In genomic region chr7:99813394-99813793, GRCm38 (mm10) we compare ENCODE assay signal across 10 mouse cellular contexts. TPM values are rescaled to one million over a fixed set of nuclear protein-coding genes. Genes with fewer than 3 reads are reported as not detected.
DNase-seq lines count a peak whose midpoint lies in the region; ATAC-seq and TF ChIP-seq lines count a peak whose summit lies in the region.
"Had no signal": no experiment of that assay in that cellular context is flagged by ENCODE, and none has a peak within 500 bp of the region (broad histone marks: within the 10 kb centered on the region; RNA-seq: fewer than 3 reads in every experiment).

No protein-coding gene starts in this region.

- 82% methylated on average over 11 of the region's 11 CpGs for WGBS in liver, embryonic 12.5 days (ENCODE audit: insufficient replicate concordance)
- 87% methylated on average over 11 of the region's 11 CpGs for WGBS in lung, embryonic 14.5 days
- WGBS in midbrain, embryonic 16.5 days, result 90% methylated on average over 11 of the region's 11 CpGs

- ATAC-seq in liver, embryonic 12.5 days, result no peak
- ATAC-seq in lung, embryonic 14.5 days (ENCODE audit: insufficient read depth), result no peak
- no peak for ATAC-seq in midbrain, embryonic 16.5 days

- peaks cover 66% of the 10 kb centered on the region for H3K36me3 ChIP-seq in liver, embryonic 12.5 days
- no peaks in the 10 kb centered on the region for H3K36me3 ChIP-seq in lung, embryonic 14.5 days (ENCODE audit: insufficient read depth)
- H3K36me3 ChIP-seq in midbrain, embryonic 16.5 days (ENCODE audit: control insufficient read depth, insufficient read depth, low read length), result no peaks in the 10 kb centered on the region

- H3K27me3 ChIP-seq in liver, embryonic 12.5 days (replicated peaks), result no peaks in the 10 kb centered on the region
- H3K27me3 ChIP-seq in lung, embryonic 14.5 days (ENCODE audit: insufficient read depth, low read length), result no peaks in the 10 kb centered on the region
- H3K27me3 ChIP-seq in midbrain, embryonic 16.5 days (ENCODE audit: control insufficient read depth, insufficient read depth, low read depth, low read length), result no peaks in the 10 kb centered on the region
- H3K27me3 ChIP-seq: liver, embryonic 15.5 days had no signal

- TF ChIP-seq CTCF in lung, embryonic 14.5 days (IDR thresholded peaks at IDR 0.05; ENCODE audit: low read depth), result peak; percentile 62

- no peak overlapping the region for H3K9ac ChIP-seq in liver, embryonic 12.5 days
- no peak overlapping the region for H3K9ac ChIP-seq in lung, embryonic 14.5 days
- no peak overlapping the region for H3K9ac ChIP-seq in midbrain, embryonic 16.5 days (ENCODE audit: low read depth, low read length)
- H3K9ac ChIP-seq: liver, embryonic 15.5 days had no signal

- no peak overlapping the region for H3K4me2 ChIP-seq in liver, embryonic 12.5 days
- no peak overlapping the region for H3K4me2 ChIP-seq in lung, embryonic 14.5 days
- no peak overlapping the region for H3K4me2 ChIP-seq in midbrain, embryonic 16.5 days (ENCODE audit: low read length)
- H3K4me2 ChIP-seq: liver, embryonic 15.5 days had no signal

- H3K4me1 ChIP-seq in liver, embryonic 12.5 days, result peaks cover 34% of the 10 kb centered on the region
- no peaks in the 10 kb centered on the region for H3K4me1 ChIP-seq in lung, embryonic 14.5 days (ENCODE audit: insufficient read depth)
- H3K4me1 ChIP-seq in midbrain, embryonic 16.5 days (ENCODE audit: control insufficient read depth, insufficient read depth, low read length), result no peaks in the 10 kb centered on the region

- no peaks in the 10 kb centered on the region for H3K9me3 ChIP-seq in liver, embryonic 12.5 days (replicated peaks)
- H3K9me3 ChIP-seq in lung, embryonic 14.5 days (ENCODE audit: low read depth, low read length), result no peaks in the 10 kb centered on the region
- H3K9me3 ChIP-seq in midbrain, embryonic 16.5 days (replicated peaks; ENCODE audit: control insufficient read depth, low read length, poor library complexity, severe bottlenecking), result no peaks in the 10 kb centered on the region
- H3K9me3 ChIP-seq: liver, embryonic 15.5 days had no signal

- DNase-seq in cerebellum, adult 11 months, result peak; percentile 21
- DNase-seq in cerebellum, adult 11-12 months, result no peak
- peak; percentile 64 for DNase-seq in liver
- DNase-seq in cerebellum, adult 9-10 months, result peak; percentile 37
- DNase-seq in lung, embryonic 14.5 days, result peak; percentile 42
- DNase-seq in thymus, postnatal 4 days, result peak; percentile 84

- no peak overlapping the region for H3K27ac ChIP-seq in liver, embryonic 12.5 days
- H3K27ac ChIP-seq in lung, embryonic 14.5 days (ENCODE audit: low read depth), result no peak overlapping the region
- H3K27ac ChIP-seq in midbrain, embryonic 16.5 days (ENCODE audit: low read length), result no peak overlapping the region
- H3K27ac ChIP-seq: liver, embryonic 15.5 days had no signal

- H3K4me3 ChIP-seq in liver, embryonic 12.5 days, result no peak overlapping the region
- H3K4me3 ChIP-seq in lung, embryonic 14.5 days (ENCODE audit: low read depth, low read length), result no peak overlapping the region
- H3K4me3 ChIP-seq in midbrain, embryonic 16.5 days (ENCODE audit: low read depth, low read length), result no peak overlapping the region
- H3K4me3 ChIP-seq: liver, embryonic 15.5 days had no signal

RNA-seq across cellular contexts. Expression of gene Neu3, which starts 14.8 kb away (rescaled TPM):
- polyA plus RNA-seq in liver, embryonic 12.5 days (2016; fragmentation: Nextera tagmentation; extraction: Ambion mirVana), result 6.2 and 6.4 TPM in 2 replicates
- 3.0 and 3.2 TPM in 2 replicates for polyA plus RNA-seq in lung, embryonic 14.5 days (2014; fragmentation: Nextera tagmentation; extraction: Ambion mirVana)
- polyA plus RNA-seq in midbrain, embryonic 16.5 days (2015; fragmentation: Nextera tagmentation; extraction: Ambion mirVana), result 1.5 and 2.5 TPM in 2 replicates

RNA-seq across cellular contexts. Expression of gene Xrra1, which starts 45.5 kb away (rescaled TPM):
- polyA plus RNA-seq in liver, embryonic 12.5 days (2016; fragmentation: Nextera tagmentation; extraction: Ambion mirVana), result 0.10 TPM in 1 of 2 replicates, not detected in the other
- polyA plus RNA-seq in lung, embryonic 14.5 days (2014; fragmentation: Nextera tagmentation; extraction: Ambion mirVana), result 0.30 and 0.34 TPM in 2 replicates
- 1.1 and 1.3 TPM in 2 replicates for polyA plus RNA-seq in midbrain, embryonic 16.5 days (2015; fragmentation: Nextera tagmentation; extraction: Ambion mirVana)
- polyA plus RNA-seq: liver, embryonic 15.5 days had no signal

RNA-seq across cellular contexts. Expression of gene Spcs2, which starts 49.9 kb away (rescaled TPM):
- 216 and 224 TPM in 2 replicates for polyA plus RNA-seq in liver, embryonic 12.5 days (2016; fragmentation: Nextera tagmentation; extraction: Ambion mirVana)
- polyA plus RNA-seq in lung, embryonic 14.5 days (2014; fragmentation: Nextera tagmentation; extraction: Ambion mirVana), result 322 and 366 TPM in 2 replicates
- polyA plus RNA-seq in midbrain, embryonic 16.5 days (2015; fragmentation: Nextera tagmentation; extraction: Ambion mirVana), result 286 and 308 TPM in 2 replicates

RNA-seq across cellular contexts. Expression of gene Olfr521, which starts 50.1 kb away (rescaled TPM):
- not detected in 2 replicates for polyA plus RNA-seq in liver, embryonic 12.5 days (2016; fragmentation: Nextera tagmentation; extraction: Ambion mirVana)
- polyA plus RNA-seq in lung, embryonic 14.5 days (2014; fragmentation: Nextera tagmentation; extraction: Ambion mirVana), result not detected in 2 replicates
- polyA plus RNA-seq in midbrain, embryonic 16.5 days (2015; fragmentation: Nextera tagmentation; extraction: Ambion mirVana), result not detected in 2 replicates
- polyA plus RNA-seq: frontal cortex, adult 2 months; liver, embryonic 15.5 days had no signal
